Mouse (Mus musculus) embryo, embryonic 10 days (tissue): ENCODE data around the gene Rspry1.
A peak's percentile ranks its signal among the peaks of the same experiment; 100 is the strongest.

Experiments used
- DNase-seq: peaks from one replicate; pipeline ENCODE4 v3.0.0-alpha.2; 2015; ENCODE audit warnings: low spot score

Gene Rspry1

DNA sequence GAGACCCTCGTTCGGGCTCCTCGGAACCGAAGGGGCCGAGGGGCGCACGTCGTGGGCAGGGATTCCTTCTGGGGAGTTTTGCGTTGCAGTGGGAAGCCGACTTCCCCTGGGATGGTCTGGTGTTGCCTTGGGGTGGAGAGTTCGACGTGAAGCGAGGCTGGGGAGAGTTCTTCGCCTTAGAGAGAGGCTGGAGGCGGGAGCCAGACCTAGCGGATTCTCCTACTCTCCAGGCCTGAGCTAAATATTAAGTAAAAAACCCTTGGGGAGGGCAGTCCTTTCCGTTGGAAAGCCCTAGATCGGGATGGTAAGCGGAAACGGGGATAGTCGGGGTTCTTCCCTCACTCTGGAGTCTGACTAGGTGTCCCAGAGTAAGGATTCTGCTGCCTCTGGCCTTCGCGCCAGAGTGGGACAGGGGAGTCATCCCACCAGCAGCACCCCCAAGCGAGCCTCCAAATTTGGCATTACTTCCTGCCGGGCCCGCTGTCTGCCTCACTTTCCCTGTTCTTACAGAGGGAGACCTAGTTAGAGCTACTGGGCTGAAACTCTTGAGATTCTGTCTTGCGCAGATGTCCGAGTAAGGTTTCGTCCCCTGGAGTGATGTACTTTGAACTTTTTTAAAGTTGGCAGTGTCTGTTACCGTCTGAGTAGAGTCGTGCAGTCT is 864 bp downstream of the Rspry1 start:
- DNase-seq = peak; percentile 47

DNA sequence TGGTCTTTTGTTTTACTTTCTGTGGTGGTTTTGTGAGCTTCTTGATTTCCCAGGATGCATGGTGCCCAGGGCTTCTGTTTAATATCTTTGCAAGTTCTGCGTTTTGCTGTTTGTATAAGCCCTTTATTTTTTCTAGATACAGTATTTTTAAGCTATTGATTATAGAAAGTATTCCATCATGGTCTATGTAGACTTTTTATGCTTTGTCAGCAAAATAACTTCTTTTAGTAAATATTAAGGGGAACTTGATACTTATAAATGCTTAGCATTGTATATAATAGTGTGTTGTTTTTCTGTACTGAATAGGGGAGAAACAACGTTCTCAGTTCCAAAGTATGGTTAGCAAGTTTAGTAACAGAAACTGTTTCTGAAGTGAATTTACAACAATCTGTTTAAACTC is 2.3 kb downstream of the Rspry1 start:
- no peak for DNase-seq

DNA sequence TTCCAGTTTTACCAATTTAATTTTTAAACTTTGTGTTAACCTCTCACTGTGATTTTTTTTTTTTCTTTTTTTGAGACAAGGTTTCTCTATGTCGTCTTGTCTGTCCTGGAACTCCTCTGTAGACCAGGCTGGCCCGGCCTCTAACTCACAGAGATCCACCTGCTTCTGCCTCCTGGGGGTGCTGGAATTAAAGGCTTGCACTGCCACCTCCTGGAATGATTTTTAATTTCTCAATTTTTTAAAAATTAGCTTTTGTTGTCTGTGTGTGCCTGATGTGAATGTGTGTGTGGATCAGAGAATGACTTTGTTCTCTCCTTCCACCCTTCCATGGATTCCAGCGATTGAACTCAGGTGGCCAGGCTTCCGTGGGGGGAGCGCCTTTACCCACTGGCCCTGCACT is 5.3 kb downstream of the Rspry1 start:
- no peak for DNase-seq

DNA sequence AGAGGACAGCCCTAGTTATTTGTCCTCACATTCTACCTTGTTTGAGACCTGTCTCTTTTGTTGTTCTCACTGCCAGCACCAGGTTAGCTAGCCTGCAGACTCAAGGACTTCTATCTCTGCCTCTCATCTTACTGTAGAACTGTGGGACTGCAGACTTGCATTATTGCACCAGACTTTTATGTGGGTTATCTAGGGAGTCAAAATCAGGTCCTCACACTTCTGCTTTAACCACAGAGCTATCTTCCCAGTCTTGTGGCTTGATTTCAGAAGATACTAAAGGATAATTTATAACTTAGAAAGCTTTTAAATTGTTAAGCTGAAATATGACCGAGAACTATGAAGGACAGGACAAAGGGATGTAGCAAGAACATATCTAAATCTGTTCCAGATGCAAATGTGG is 23.1 kb downstream of the Rspry1 start:
- DNase-seq = no peak

DNA sequence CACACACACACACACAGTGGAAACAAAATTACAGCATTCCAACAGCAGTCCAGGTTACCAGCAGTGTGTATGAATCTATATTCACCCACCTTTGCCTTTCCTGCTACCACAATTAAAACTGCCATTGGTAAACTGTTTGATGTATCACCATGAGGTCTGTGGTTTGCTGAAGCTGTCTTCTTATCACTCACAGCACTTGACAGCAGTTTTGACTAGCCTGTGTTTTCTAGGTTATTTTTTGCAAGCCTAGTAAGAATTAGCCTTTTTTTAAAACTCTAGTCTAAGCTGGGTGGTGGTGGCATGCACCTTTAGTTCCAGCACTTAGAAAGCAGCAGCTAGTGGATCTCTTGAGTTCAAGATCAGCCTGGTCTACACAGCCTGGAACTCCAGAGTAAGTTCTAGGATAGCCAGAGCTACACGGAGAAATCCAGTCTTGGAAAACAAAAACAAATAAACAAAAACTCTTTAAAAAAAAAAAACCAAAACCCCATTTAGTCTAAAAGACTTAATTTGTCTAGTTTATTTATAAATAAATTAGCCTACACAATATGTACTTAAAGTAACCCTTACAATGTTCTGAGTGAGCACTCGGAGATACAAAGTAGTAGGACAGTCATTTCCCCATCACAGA is 31.9 kb downstream of the Rspry1 start:
- no peak for DNase-seq

DNA sequence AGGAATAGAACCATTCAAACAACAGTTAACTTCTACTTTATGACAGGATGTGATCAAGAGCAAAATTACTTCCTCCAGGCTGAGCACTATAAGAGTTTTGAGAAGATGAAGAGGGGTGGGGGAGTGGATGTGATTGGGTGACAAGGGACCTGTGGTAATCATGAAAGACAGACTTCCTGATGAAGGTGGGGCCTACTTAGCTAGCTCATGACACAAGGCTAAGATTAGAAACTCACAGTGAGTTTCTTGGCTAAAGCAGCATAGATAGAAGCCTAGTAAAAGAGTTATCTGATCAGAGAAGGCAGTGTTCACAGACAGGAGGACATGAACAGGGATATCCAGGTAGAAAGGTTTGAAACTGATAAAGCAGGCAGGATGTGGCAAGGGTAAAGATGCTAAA is 32.5 kb downstream of the Rspry1 start:
- no peak for DNase-seq

DNA sequence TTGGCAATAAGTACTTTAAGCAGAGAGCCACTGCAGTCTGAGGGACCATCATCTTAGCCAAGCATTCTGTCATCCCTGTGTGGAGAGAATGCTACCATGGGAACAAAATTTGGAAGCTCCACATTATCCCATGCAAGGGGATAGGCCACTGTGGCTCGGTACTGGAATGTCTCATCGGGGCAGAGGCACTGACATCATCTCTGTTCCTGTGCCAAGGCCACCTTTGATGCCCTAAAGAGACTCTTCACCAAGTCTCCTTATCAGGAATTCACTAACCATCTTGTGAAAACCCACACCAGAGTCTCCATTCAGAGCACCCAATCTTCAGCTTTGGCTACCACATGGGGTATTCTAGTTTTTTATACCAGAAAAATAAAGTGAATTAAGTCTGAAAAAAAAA is 39.4 kb downstream of the Rspry1 start:
- no peak for DNase-seq

DNA sequence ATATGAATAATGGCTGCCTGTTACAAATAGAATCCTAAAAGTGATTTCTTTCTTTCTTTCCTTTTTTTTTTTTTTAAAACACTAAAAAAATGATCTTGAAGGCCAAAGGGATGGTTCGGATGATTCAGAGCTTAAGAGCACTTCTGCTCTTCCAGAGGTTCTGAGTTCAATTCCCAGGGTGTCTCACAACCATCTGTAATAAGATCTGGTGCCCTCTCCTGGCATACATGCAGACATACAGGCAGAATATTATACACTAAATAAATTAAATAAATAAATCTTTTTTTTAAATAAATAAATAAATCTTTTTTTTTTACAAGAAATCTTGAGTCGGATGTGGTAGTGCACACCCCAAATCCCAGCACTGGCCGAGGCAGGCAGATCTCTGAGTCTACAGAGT is 40.2 kb downstream of the Rspry1 start:
- no peak for DNase-seq

DNA sequence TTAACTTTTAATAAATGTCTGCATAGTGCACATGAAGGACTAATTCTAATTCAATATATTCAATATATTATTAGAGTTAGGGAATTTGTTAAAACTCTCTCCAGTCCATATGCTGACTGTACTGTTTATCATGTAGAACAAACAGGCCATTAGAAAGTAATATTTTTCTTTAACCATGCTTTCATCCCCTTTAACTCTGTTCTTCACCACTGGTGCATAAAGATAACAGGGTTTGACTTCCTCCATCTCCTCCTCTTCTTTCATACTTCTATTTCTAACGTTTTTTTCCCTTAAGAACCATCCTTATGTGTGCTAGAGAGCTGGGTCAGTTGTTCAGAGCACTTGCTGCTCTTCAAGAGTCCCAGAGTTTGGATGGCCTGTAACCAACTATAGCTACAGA is 43.5 kb downstream of the Rspry1 start:
- DNase-seq = no peak

DNA sequence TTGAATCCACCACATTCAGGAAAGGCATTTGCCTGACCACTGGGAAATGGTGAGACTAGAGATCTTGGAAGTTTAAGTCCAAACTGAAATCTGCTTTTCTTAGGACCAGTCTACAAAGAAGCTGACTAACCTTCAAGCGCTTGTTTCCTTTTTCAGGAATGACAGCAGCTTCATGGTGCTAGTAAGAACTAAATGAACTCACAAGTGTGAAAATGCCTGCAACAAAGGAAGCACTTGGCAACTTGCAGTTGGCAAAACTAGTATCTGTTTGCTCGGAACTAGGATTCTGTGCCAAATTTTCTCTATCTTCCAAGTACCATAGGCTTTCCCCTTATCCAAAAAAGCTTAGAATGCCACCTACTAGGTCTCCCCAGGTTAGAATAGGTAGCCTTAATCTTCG is 44.4 kb downstream of the Rspry1 start:
- DNase-seq = no peak

DNA sequence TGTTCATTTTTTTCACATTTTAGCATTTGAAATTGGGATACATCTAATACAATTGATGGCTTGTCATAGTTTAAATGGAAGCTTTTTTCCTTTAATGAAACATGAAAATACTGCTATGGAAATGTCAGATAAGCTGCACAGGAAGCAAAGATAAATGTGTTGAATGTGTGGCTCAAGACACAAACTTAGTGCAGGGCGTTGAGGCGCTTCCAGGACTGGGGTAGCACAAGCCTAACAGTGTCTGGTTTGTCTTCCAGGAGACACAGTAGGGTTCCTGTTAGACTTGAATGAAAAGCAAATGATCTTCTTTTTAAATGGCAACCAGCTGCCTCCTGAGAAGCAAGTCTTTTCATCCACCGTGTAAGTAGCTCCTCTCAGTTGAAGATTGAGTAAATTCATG is 47.8 kb downstream of the Rspry1 start:
- DNase-seq = no peak

DNA sequence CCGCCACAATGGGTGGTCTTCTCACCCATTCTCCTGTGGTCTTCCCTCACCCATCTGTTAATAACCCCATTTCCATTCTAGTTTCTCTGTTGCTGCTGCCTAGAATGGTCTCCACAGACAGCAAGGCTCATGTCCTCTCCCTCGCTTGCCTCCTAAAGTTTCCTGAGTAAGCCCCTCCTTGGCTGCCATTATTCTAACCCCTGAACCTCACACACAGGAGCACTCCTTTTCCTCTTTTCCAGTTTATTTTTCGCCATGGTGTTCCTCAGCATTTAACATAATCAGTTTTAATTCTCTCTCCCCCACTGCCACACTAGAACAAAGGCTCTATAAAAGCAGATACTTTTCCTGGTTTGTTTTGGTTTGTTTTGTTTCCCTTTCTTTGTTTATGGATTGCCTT is 51.2 kb downstream of the Rspry1 start:
- no peak for DNase-seq

DNA sequence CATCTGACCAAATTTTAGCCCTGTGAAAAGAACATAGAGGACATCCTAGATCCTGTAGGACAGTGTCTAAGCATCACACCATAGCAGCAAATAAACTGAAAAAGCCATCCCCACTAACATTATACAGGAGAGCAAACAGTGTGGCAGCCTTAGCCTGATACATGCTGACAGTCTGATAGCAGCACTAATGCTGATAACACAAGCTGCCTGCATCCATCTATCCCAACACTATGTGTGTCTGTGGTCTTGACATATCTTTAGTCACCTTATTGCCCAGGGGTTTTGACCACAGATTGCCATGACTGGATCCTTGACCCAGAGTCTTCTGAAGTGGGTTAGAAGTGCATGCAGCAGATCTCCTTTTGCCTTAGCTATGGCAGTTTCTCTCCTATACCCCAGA is 53.3 kb downstream of the Rspry1 start:
- no peak for DNase-seq

DNA sequence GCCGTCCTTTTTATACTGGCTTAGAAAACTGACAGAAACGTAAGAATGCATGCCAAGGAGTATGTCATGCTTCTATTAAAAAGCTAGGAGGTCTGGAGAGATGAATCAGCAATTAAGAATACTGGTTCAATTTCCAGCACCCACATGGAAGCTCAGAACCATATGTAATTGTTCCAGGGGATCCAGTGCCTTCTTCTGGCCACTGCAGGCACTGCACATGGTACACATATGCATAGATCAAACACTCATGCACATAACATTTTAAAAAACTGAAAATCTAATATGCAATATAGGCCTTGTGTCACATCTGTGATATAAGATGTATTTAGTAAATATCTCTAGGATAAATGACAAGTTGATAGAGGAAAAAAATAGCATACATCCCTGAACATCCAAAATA is 56.3 kb downstream of the Rspry1 start:
- DNase-seq = no peak

DNA sequence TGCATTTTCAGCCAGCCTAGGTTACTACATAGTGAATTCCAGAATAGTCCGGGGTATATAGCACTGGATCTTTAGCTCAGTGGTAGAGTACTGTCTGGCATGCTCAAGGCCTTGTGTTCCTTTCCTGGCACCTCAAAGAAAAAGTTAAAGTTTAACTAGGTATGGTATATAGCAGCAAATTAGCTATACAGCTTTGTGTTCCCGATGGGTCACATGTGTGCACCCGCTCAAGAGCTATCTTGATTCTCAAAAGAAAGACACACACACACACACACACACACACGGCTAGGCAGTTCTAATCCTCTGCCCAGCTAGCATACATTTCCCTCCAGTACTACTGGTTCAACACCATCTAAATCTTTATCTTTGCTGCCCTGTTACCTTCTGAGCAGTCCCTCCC is 58.7 kb downstream of the Rspry1 start:
- DNase-seq = no peak

DNA sequence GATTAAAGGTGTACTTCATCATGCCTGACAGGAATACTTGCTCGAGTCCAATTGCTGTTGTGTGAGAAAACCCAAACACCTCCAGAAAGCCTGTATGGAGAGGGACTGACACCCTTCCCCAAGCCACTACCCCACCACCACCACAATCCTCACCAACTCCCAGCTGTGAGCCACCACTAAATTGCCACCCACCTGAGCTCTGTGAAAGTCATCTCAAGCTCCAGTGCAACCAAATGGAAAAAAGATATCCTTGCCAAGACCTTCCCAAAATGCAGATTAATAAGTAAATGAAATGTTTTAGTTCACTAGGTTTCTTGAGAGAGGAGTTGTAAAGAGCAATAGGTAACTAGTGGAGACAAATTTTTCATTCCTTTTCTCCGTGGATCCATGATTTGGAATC is 63.0 kb downstream of the Rspry1 start:
- DNase-seq = no peak

DNA sequence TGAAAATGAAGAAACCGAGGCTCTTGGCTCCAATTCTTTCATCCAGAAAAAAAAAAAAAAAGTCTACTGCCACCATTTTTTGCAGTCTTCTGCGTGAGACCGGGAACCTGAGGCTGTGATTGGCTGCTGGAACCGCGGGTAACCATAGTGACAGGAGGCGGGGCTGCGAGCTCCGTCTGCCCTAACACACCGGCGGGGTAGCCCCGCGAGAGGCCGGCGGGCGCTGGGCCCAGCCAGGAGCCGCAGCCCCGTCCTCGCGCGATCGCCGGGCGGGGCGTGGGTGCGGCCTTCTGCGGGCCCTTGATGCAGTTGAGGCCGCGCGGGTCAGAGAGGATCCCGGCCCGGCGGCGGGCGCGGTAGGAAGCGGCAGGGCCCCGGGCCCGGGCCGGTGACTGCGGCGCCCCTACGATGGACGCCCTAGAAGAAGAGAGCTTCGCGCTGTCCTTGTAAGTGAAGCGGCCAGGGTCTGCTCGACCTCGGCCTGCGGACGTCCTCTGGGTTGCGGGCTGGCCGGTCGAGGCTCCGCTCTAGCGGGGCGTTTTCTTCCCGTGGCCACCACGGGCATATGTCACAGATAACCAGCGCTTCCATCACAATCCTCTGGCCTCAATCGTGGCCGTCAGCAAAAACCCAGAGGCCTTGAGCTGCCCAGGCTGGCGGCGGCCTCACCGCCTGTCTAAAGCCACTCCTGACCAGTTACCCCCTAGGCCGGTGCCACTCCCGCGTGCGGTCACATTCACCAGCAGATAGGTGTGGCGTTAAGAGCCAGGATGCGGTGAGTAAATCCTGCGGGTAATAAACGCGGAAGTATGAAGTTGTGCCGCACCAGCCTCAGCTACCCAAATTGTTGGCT is 64.9 kb downstream of the Rspry1 start, which contains the start of gene Arl2bp:
TSS of gene Arl2bp (plus strand) at position 145 of the 853 bp plus-strand sequence.
- peak; percentile 97 for DNase-seq

DNA sequence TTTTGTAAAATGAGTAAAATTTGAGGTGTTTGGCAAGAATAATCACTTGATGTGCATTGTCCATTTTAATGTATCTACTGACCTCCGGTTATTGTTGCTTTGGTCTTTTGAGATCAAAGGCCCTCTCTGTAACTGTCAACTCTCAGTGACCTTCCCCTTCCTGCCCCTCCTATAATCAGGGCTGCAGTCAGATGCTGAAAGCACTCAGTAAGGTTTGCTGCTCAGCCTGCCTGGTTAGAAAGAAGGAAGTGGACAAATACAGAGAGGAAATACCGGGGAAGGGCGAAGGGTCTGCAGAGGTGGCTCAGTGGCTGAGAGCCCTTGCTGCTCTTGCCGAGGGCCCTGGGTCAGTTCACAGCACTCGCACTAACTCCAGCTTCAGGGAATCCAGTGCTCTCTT is 72.6 kb downstream of the Rspry1 start:
- peak; percentile 14 for DNase-seq

DNA sequence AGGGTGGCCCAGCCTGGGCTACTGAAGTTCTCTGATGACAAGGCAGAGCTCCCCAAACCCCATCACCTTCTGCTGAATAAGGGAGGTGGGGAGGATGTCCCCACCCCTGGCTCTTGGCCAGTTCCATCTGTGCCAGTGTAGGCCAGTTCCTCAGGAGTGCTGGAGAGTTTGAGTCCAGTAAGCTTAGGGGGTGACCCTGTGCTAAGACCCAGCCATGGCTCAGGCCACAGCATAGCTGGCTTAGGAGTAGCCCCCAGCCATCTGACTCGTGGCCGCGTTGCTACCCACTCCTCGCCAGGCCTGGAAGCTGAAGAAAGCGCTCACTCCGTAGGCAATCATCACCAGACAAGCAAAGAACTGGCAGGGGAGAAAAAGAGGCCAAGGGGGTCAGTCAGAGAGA is 74.2 kb downstream of the Rspry1 start:
- DNase-seq = no peak

DNA sequence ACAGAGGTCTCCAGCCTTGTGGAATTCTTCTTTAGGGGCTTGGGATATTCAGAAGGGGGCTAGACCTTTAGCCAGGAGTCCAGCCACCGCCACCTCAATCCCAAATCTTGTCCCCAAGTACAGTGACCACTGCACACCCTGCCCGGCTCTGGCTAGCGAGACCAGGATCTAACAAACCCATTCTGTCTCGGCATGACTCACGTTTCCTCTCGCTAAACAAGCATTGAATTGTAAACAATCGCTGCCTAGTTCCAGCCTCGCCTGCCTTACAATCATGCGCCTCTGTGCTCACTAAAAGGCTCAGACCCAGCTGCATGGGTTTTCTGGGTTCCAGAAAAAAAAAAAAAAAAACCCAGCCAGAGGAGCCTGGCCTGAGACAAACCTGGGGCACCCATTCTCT is 76.8 kb downstream of the Rspry1 start:
- peak; percentile 48 for DNase-seq

DNA sequence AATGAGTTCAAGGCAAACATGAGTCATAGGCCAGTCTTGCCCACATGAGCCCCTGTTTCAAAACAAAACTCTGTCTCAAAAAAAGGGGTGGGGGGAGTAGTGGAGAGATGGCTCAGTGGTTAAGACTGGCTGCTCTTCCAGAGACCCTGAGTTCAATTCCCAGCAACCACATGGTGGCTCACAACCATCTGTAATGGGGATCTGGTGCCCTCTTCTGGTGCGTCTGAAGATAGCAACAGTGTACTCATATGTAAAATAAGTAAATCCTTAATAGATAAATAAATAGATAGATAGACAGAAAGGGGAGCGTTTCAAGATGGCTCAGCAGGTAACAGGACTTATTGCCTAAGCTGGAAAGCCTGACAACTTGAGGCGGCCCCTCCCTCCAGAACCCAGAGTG is 78.7 kb downstream of the Rspry1 start:
- DNase-seq = no peak

DNA sequence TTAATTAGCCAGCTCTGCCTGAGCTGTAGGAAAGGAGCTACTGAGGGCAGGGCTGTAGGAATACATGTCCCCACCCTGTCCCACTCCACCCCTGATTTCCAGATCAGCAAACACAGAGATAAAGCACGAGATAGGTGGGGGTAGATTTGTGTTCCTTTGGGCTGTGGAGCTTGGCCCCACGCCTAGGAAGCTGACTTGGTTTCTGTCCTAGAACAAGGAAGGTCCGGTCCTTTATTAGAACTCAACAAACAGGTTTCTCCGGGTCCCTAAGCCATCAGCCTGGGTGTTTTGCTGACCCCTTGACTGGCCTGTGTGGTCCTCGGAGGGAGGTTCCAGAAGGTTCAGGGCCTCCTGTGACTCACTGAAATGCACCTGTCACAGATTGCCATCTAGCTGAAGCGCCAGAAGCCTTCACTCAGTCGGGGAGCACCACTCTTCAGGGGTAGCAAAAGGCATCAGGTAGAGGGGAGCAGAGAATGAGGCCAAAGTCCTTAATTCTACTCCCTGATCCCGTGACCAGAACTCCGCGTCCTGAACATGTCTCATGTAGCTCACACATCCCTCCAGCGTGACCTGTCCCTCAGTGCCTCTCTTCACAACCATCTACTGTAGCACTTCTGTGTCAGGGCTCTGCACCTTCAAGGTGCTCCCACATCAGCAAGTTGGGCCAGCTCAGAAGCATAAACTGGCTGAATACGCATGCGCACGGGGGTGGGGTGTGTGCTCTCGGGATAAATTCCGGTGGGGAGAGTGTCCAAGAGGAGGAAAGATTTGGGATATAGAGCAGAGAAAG is 81.2 kb downstream of the Rspry1 start:
- no peak for DNase-seq
